Mouse (Mus musculus): ENCODE results near the gene Shb. TPM values are rescaled to one million over a fixed set of nuclear protein-coding genes. Genes with fewer than 3 reads are reported as not detected.

Gene Shb
- polyA plus RNA-seq, 1 experiment from 2014 or later = 8.2 TPM

DNA sequence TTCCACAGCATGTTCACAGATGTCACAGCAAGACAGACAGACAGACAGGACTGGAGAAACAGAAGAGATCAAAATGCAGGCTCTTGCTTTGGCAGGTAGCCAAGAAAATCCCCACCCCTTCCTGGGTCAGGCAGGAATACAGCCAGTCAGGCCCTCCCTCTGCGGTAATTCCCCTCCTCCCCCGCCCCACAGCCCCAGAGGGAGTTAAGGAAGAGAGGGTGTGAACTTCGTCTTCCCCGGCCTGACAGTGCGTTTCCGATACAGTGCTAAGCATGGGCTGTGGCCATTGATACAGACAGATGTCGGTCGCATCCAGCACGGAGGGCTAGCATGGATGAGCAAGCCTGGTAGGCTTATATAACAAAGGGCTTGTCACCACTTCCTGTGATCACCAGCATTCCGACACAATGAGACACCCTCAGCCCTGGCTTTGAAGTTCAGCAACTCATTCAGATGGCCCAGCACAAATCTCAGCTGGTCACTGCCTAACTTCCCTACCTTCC lies 18.4 kb downstream of the Shb start:
- peak overlapping the region; percentile 18; the same call in 1 of the 2 replicates for H3K27ac ChIP-seq (ENCODE audit: low read depth, low read length)
- no peaks in the 10 kb centered on the region for H3K9me3 ChIP-seq (ENCODE audit: control insufficient read depth, low read length)
- H3K9ac ChIP-seq (ENCODE audit: low read length) = peak overlapping the region; percentile 35; the same call in 1 of the 2 replicates
- H3K4me2 ChIP-seq (ENCODE audit: low read depth, low read length, severe bottlenecking) = peak overlapping the region; percentile 22
- 0% methylated on average over 10 of the region's 10 CpGs for WGBS
- H3K27me3 ChIP-seq (ENCODE audit: control insufficient read depth, insufficient read depth, low read length) = no peaks in the 10 kb centered on the region
- peak; percentile 78 for ATAC-seq (replicated peaks; ENCODE audit: low FRiP score)
- peak; percentile 74 for DNase-seq (ENCODE audit: low spot score)
- H3K36me3 ChIP-seq (ENCODE audit: control insufficient read depth, insufficient read depth, low read length) = no peaks in the 10 kb centered on the region
- H3K4me3 ChIP-seq (ENCODE audit: low read depth, low read length) = no peak overlapping the region
- peaks cover 20% of the 10 kb centered on the region for H3K4me1 ChIP-seq (replicated peaks; ENCODE audit: control insufficient read depth, insufficient read depth, low read length)

DNA sequence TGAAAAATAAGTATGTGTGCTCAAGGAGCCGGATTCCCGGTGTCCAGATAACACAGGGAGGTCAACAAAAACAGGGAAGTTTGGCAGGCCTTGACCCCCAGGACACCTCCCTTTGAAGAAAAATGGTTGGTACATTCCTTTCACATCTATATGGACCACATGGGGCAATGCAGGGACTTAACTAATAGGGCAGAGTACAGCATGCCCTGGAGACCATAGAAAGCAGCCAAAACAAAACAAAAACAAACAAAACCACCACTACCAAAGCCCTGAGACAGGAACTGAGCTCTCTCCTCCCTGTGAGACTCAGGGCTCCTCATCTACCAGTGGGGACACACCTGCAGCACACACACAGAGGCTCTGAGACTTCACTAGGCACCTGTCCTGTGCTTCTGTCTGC lies 18.9 kb downstream of the Shb start:
- Histone ChIP-seq H3K4me2 (ENCODE audit: low read depth, low read length, severe bottlenecking) (peak overlapping the region; percentile 22), H3K27me3 (ENCODE audit: control insufficient read depth, insufficient read depth, low read length) (no peaks in the 10 kb centered on the region), H3K27ac (ENCODE audit: low read depth, low read length) (0 out of 2 replicates have a peak overlapping the region, but pooled peaks have one; percentile 3), H3K9me3 (ENCODE audit: control insufficient read depth, low read length) (no peaks in the 10 kb centered on the region), H3K36me3 (ENCODE audit: control insufficient read depth, insufficient read depth, low read length) (no peaks in the 10 kb centered on the region), H3K4me1 (replicated peaks; ENCODE audit: control insufficient read depth, insufficient read depth, low read length) (peaks cover 25% of the 10 kb centered on the region), H3K4me3 (ENCODE audit: low read depth, low read length) (no peak overlapping the region), H3K9ac (ENCODE audit: low read length) (no peak overlapping the region)
- DNase-seq (ENCODE audit: low spot score) (no peak), ATAC-seq (replicated peaks; ENCODE audit: low FRiP score) (peak; percentile 23; the same call in 1 of the 2 replicates)
- 60% methylated on average over 2 of the region's 2 CpGs for WGBS

DNA sequence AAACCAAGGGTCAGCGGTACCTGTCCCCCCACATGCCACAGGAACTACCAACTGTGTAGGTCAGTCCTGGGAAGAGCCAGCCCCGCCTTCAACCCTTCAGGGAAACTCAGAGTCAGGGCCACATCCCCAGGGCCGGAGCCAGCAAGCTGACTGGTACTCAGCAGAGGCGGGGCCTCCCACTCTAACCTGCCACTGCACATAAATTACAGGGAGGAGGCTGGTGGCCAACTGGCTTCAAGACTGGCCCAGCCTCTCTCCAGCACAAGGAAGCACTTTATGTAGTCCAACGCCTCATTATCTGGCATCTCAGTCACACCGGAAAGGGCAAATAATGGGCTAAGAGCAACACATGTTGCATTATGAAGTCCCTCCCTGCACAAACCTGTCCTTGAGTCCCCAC lies 22.1 kb downstream of the Shb start:
- ATAC-seq (replicated peaks; ENCODE audit: low FRiP score) = no peak
- H3K27me3 ChIP-seq (ENCODE audit: control insufficient read depth, insufficient read depth, low read length) = no peaks in the 10 kb centered on the region
- H3K4me2 ChIP-seq (ENCODE audit: low read depth, low read length, severe bottlenecking) = no peak overlapping the region
- H3K9me3 ChIP-seq (ENCODE audit: control insufficient read depth, low read length) = no peaks in the 10 kb centered on the region
- WGBS = 53% methylated on average over 6 of the region's 6 CpGs
- peaks cover 37% of the 10 kb centered on the region for H3K4me1 ChIP-seq (replicated peaks; ENCODE audit: control insufficient read depth, insufficient read depth, low read length)
- H3K9ac ChIP-seq (ENCODE audit: low read length) = no peak overlapping the region
- no peaks in the 10 kb centered on the region for H3K36me3 ChIP-seq (ENCODE audit: control insufficient read depth, insufficient read depth, low read length)
- H3K27ac ChIP-seq (ENCODE audit: low read depth, low read length) = no peak overlapping the region
- no peak overlapping the region for H3K4me3 ChIP-seq (ENCODE audit: low read depth, low read length)
- no peak for DNase-seq (ENCODE audit: low spot score)

DNA sequence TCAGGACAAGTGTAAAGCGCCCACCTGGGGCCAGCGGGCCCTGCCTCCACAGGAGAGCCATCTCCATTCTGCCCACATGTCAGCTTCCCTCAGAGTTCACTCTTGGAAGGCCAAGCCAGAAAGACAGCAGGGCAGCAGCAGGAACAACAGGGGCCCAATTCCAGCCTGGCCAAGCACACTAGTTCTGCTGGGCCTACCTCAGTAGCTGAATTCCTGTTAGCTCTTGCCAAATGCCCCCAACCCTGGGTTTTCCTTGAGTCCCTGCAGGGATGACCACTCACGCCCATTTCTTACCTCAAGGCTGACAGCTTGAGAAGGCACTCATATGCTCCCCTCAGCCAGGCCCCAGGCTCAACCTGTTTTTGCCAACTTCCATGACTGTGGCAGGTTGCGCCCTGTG lies 22.9 kb downstream of the Shb start:
- peaks cover 33% of the 10 kb centered on the region for H3K4me1 ChIP-seq (replicated peaks; ENCODE audit: control insufficient read depth, insufficient read depth, low read length)
- ATAC-seq (replicated peaks; ENCODE audit: low FRiP score) (no peak), DNase-seq (ENCODE audit: low spot score) (no peak)
- H3K27me3 ChIP-seq (ENCODE audit: control insufficient read depth, insufficient read depth, low read length) = no peaks in the 10 kb centered on the region
- no peak overlapping the region for H3K4me3 ChIP-seq (ENCODE audit: low read depth, low read length)
- H3K4me2 ChIP-seq (ENCODE audit: low read depth, low read length, severe bottlenecking) = no peak overlapping the region
- H3K27ac ChIP-seq (ENCODE audit: low read depth, low read length) = no peak overlapping the region
- no peaks in the 10 kb centered on the region for H3K9me3 ChIP-seq (ENCODE audit: control insufficient read depth, low read length)
- 90% methylated on average over 3 of the region's 4 CpGs for WGBS
- no peaks in the 10 kb centered on the region for H3K36me3 ChIP-seq (ENCODE audit: control insufficient read depth, insufficient read depth, low read length)
- no peak overlapping the region for H3K9ac ChIP-seq (ENCODE audit: low read length)

DNA sequence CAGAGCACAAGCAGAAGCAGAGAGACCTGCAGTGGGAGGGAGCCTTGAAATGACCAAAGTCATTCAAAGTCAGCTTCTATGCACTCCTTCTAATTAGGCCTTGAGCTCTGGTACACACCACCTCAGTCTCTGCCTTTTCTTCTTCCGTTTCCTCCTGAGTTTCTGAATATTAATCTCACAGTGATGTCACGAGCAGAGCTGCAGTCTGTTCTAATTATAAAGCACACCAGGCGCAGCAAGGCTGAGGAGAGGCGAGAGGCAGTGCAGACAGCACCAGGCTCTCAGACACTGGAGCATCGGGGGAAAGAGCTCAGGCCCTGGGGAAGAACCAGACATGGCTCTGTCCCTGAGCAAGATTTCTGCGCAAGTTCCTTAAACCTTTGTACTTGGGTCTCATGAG lies 23.8 kb downstream of the Shb start:
- Histone ChIP-seq H3K9me3 (ENCODE audit: control insufficient read depth, low read length) (no peaks in the 10 kb centered on the region), H3K4me3 (ENCODE audit: low read depth, low read length) (no peak overlapping the region), H3K27ac (ENCODE audit: low read depth, low read length) (no peak overlapping the region), H3K4me1 (replicated peaks; ENCODE audit: control insufficient read depth, insufficient read depth, low read length) (peaks cover 29% of the 10 kb centered on the region), H3K4me2 (ENCODE audit: low read depth, low read length, severe bottlenecking) (no peak overlapping the region), H3K27me3 (ENCODE audit: control insufficient read depth, insufficient read depth, low read length) (no peaks in the 10 kb centered on the region), H3K9ac (ENCODE audit: low read length) (no peak overlapping the region; the same call in 1 of the 2 replicates), H3K36me3 (ENCODE audit: control insufficient read depth, insufficient read depth, low read length) (no peaks in the 10 kb centered on the region)
- no peak for ATAC-seq (replicated peaks; ENCODE audit: low FRiP score)
- 52% methylated on average over 6 of the region's 6 CpGs for WGBS
- DNase-seq (ENCODE audit: low spot score) = no peak

DNA sequence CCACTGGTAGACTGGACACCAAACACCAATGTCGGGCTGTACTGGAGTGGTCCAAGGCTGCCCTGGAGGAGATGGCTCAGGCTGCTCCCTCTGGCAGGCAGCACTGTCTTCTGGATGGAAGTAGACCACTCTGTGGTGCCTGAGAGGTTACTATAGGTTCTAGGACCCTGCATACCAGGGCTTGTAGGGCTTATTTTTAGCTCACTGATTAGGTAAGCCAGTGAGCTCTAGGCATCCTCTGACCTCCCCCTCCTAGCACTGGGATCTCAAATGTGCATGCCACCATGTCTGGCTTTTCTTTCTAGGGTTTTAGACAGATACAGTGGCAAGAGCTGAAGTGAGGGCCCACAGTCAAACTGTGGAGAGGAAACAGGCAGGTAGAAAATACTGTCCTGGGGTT lies 24.8 kb downstream of the Shb start:
- no peak for DNase-seq (ENCODE audit: low spot score)
- H3K4me2 ChIP-seq (ENCODE audit: low read depth, low read length, severe bottlenecking) = no peak overlapping the region
- ATAC-seq (replicated peaks; ENCODE audit: low FRiP score) = no peak
- H3K9me3 ChIP-seq (ENCODE audit: control insufficient read depth, low read length) = no peaks in the 10 kb centered on the region
- peaks cover 28% of the 10 kb centered on the region for H3K4me1 ChIP-seq (replicated peaks; ENCODE audit: control insufficient read depth, insufficient read depth, low read length)
- H3K9ac ChIP-seq (ENCODE audit: low read length) = no peak overlapping the region
- H3K4me3 ChIP-seq (ENCODE audit: low read depth, low read length) = no peak overlapping the region
- no peak overlapping the region for H3K27ac ChIP-seq (ENCODE audit: low read depth, low read length)
- no peaks in the 10 kb centered on the region for H3K27me3 ChIP-seq (ENCODE audit: control insufficient read depth, insufficient read depth, low read length)
- WGBS = 77% methylated on average over 1 of the region's 1 CpGs
- no peaks in the 10 kb centered on the region for H3K36me3 ChIP-seq (ENCODE audit: control insufficient read depth, insufficient read depth, low read length)

DNA sequence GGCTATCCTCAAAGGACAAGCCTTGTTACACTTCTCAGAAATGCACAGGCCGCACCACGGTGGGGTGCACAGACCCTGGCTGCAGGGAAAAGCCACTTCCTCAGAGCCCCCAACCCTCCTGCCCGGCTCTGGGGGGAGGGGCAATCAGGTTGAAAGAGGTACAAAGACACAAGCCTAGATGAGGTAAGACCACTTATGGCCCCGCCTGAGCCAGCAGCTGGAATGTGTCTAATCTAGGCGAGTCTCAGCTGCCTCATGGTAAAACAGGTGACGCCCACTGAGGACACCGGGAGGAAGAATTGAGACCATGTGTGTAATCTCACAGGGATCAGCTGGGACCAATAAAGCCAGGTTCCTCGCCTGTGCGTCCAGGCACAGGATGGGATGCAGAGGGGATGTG lies 25.2 kb downstream of the Shb start:
- DNase-seq (ENCODE audit: low spot score) (no peak), ATAC-seq (replicated peaks; ENCODE audit: low FRiP score) (no peak)
- H3K4me2 ChIP-seq (ENCODE audit: low read depth, low read length, severe bottlenecking) = no peak overlapping the region
- no peaks in the 10 kb centered on the region for H3K9me3 ChIP-seq (ENCODE audit: control insufficient read depth, low read length)
- peaks cover 28% of the 10 kb centered on the region for H3K4me1 ChIP-seq (replicated peaks; ENCODE audit: control insufficient read depth, insufficient read depth, low read length)
- no peaks in the 10 kb centered on the region for H3K36me3 ChIP-seq (ENCODE audit: control insufficient read depth, insufficient read depth, low read length)
- no peak overlapping the region for H3K27ac ChIP-seq (ENCODE audit: low read depth, low read length)
- no peak overlapping the region for H3K4me3 ChIP-seq (ENCODE audit: low read depth, low read length)
- WGBS = 65% methylated on average over 9 of the region's 9 CpGs
- H3K9ac ChIP-seq (ENCODE audit: low read length) = no peak overlapping the region
- no peaks in the 10 kb centered on the region for H3K27me3 ChIP-seq (ENCODE audit: control insufficient read depth, insufficient read depth, low read length)

DNA sequence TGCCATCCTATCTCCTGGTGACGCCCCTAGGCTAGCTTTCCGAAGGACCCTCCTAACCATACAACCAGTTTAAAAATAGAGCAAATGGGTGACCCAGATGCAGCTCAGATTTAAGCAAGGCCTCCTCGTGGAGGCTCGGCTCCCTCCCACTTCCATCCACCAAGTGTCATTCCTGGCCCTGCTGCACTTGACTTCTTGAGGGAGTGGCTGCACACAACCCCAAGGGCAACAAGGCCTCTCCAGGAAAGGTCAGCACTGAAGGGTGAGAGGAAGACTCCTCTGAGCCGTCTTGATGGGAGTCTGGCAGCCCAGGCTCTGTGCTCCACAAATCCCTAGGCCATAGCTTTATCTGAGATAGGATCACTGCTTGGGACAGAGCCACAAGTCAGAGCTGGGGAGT lies 25.7 kb downstream of the Shb start:
- 64% methylated on average over 5 of the region's 5 CpGs for WGBS
- H3K4me1 ChIP-seq (replicated peaks; ENCODE audit: control insufficient read depth, insufficient read depth, low read length) = peaks cover 28% of the 10 kb centered on the region

DNA sequence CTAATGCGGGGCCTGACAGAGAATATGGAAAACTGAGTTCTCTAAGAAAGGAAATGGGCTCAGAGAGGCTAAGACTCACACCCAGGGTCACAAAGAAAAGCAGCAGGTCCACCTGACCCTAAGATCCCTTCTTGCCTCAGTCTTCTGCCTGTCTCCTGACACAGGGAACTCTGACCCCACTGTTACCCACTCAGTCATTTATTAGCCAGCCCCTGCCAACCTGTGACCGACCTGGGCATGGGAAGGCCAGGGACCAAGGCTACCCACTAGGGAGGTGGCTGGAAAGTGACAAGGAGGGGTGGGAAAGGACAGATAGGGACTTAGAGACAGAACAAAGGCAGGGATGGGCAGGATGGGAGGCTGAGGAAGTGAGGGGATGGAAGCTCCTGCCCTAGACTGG lies 26.6 kb downstream of the Shb start:
- no peak overlapping the region for H3K4me2 ChIP-seq (ENCODE audit: low read depth, low read length, severe bottlenecking)
- no peak overlapping the region for H3K4me3 ChIP-seq (ENCODE audit: low read depth, low read length)
- peaks cover 28% of the 10 kb centered on the region for H3K4me1 ChIP-seq (replicated peaks; ENCODE audit: control insufficient read depth, insufficient read depth, low read length)
- DNase-seq (ENCODE audit: low spot score) (no peak), ATAC-seq (replicated peaks; ENCODE audit: low FRiP score) (no peak)
- H3K9me3 ChIP-seq (ENCODE audit: control insufficient read depth, low read length) = no peaks in the 10 kb centered on the region
- H3K36me3 ChIP-seq (ENCODE audit: control insufficient read depth, insufficient read depth, low read length) = no peaks in the 10 kb centered on the region
- no peak overlapping the region for H3K9ac ChIP-seq (ENCODE audit: low read length)
- H3K27ac ChIP-seq (ENCODE audit: low read depth, low read length) = no peak overlapping the region
- WGBS = 89% methylated on average over 2 of the region's 2 CpGs
- H3K27me3 ChIP-seq (ENCODE audit: control insufficient read depth, insufficient read depth, low read length) = no peaks in the 10 kb centered on the region

More for the DNA sequence above, 25.7 kb downstream of the Shb start:
- no peaks in the 10 kb centered on the region for H3K36me3 ChIP-seq (ENCODE audit: control insufficient read depth, insufficient read depth, low read length)
- no peaks in the 10 kb centered on the region for H3K27me3 ChIP-seq (ENCODE audit: control insufficient read depth, insufficient read depth, low read length)
- H3K4me3 ChIP-seq (ENCODE audit: low read depth, low read length) = no peak overlapping the region
- H3K9ac ChIP-seq (ENCODE audit: low read length) = no peak overlapping the region
- H3K4me2 ChIP-seq (ENCODE audit: low read depth, low read length, severe bottlenecking) = no peak overlapping the region
- DNase-seq (ENCODE audit: low spot score) (no peak), ATAC-seq (replicated peaks; ENCODE audit: low FRiP score) (no peak)
- H3K27ac ChIP-seq (ENCODE audit: low read depth, low read length) = no peak overlapping the region
- H3K9me3 ChIP-seq (ENCODE audit: control insufficient read depth, low read length) = no peaks in the 10 kb centered on the region

Measured in forebrain, embryonic 11.5 days (tissue).